Mouse (Mus musculus) ovary, postnatal 36 days (tissue): Measurements from ENCODE around the gene Sfxn3.
"Not testable (repeated sequence)": the region's sequence is repeated elsewhere in the genome, so short reads cannot be mapped to it uniquely, and the experiment has no call there.

Source experiments
- DNase-seq: peaks from one replicate; pipeline ENCODE4 v3.0.0; 2022; ENCODE audit warnings: low spot score, mixed read lengths

The Sfxn3 gene

DNA sequence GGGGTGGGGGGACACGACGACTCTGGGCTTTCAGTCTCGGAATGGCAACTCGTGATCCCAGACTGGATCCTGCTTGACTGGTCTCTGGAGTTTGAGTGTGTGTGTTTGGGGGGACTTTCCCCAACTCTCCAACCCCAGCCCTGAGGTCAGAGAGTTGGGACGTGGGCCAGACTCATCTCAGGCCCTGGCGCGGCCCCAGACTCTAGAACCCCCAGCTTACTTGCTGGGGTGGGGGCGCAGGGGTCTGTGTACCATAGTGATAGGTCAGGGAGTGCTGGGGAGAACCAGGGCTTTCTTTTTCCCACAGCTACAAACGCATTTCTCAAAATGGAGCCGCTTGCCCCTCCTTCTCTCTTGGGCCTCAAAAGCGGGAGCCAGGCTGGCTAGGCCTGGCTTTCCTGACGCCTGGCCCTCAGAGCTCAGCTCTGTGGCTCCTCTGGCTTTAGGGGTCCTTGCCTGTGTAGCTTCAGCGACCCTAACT lies 28.9 kb upstream of the Sfxn3 start:
- DNase-seq = no peak

DNA sequence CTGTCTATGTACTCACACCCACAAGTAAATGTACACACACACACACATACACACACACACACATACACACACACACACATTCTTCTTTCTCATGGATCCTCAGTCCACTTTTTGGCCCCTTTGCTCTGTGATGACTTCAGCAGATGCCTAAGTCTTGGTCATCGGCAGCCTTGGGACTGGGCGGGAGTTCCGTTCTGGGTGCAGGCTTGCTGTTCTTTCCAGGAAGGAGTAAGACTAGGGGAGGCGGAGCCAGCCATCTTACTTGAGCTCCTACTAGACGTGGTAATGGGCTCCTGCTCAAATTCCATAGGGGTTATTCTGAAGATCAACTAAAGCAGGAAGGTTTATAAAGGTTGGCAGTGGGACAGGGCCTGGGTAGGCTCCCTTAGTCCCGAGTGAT lies 27.0 kb upstream of the Sfxn3 start:
- no peak for DNase-seq

DNA sequence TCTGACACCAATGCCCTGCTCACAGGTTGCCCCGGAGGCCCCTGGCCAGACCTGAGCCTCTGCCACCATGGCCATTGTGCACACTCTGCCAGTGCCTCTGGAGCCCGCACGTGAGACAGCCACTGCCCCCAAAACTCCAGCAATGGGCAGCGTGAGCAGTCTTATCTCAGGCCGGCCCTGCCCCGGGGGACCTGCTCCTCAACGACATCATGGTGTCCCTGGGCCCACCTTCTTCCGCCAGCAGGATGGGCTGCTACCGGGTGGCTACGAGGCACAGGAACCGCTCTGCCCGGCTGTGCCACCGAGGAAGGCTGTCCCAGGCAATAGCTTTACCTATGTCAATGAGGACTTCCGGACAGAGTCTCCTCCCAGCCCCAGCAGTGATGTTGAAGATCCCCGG lies 25.9 kb upstream of the Sfxn3 start:
- no peak for DNase-seq

DNA sequence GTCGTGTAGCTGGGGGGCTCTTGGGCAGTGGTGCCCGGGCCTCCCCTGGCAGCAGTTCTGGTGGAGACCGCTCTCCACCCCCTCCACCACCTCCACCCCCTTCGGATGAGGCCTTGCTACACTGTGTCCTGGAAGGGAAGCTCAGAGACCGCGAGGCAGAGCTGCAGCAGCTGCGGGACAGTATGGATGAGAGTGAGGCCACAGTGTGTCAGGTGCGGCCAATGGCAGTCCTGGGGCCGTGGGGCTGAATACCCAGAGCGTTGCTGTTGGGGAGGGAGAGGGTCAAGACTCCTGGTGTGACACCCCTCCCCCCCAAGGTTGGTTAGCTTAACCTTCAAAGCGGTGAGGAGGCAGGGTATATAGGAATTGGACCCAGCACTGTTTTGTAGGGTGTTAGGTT lies 23.3 kb upstream of the Sfxn3 start:
- DNase-seq = no peak

DNA sequence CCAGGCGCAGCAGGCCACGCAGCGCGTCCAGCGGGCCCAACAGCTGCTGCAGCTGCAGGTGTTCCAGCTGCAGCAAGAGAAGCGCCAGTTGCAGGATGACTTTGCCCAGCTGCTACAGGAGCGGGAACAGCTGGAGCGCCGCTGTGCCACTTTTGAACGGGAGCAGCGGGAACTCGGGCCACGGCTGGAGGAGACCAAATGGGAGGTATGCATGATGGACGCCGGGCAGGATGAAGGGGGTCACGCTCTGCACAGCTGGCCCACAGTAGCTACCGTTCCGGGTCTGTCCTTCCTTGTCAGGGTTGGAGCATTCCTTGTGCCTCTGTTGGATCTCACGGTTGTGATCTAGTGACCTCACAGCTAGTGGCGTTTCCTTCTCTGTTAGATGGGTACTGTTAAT lies 22.5 kb upstream of the Sfxn3 start:
- no peak for DNase-seq

DNA sequence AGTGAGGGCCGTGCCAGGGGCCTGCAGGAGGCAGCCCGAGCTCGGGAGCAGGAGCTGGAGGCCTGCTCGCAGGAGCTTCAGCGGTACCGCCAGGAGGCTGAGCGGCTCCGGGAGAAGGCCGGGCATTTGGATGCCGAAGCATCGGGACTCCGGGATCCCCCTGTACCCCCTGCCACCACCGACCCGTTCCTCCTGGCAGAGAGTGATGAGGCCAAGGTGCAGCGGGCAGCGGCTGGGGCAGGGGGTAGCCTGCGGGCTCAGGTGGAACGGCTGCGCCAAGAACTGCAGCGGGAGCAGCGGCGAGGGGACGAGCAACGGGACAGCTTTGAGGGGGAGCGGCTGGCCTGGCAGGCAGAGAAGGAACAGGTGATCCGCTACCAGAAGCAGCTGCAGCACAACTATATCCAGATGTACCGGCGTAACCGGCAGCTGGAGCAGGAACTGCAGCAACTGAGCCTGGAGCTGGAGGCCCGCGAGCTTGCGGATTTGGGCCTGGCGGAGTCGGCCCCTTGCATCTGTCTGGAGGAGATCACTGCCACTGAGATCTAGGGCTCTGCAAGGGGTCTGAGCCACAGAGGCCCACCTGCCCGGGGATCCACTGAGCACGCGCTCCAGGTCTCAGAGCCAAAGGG lies 21.2 kb upstream of the Sfxn3 start:
- DNase-seq = no peak

DNA sequence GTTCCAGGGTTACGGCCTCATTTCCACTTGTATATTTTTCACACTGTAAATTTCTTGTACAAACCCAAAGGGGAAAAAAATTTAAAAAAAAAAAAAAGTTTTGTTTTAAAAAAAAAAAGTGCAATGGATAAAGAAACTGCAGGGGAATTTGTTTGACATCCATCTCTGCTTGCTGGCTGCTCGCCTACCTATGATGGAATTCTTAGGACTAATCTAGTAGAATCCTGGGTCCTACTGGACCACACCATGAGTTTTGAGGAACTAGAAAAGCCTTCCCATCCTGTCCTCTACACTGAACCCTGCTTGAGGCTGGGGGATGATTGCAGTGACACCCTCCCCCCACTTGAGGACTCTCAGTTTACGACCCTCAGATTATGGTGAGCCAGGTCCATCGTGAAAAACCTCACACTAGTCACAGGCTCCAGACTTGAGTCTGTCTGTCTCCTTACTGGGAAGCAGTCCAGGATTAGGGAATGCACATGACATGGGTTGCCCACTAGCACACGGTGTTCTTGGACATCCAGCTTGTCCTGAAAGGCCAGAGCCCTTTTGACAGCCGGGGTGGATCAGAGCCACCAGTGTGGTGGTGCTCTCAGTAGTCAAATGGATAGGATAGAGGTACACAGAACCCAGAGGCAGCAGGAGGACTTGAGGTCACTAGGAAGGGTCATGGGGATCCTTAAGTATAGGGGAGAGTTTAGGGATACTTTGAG lies 20.2 kb upstream of the Sfxn3 start:
- no peak for DNase-seq

DNA sequence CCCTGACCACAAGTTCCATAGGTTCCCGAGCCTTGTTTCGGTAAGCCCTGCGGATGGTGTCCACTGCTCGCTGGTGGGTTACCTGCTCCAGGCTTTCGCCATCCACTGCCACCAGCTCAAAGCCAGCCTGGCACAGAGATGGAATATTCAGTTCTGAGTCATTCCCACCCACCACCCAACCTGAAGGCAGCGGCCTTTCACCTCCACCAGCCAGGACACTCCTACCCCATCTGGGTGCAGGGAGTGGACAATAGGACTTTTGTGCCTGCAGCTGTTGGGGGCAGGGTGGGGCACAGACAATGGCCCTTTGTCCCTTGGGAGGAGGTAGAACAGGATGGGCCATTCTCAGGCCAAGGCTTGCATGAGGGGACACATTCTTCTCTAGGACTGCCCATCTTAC lies 19.5 kb upstream of the Sfxn3 start:
- peak; percentile 19 for DNase-seq

DNA sequence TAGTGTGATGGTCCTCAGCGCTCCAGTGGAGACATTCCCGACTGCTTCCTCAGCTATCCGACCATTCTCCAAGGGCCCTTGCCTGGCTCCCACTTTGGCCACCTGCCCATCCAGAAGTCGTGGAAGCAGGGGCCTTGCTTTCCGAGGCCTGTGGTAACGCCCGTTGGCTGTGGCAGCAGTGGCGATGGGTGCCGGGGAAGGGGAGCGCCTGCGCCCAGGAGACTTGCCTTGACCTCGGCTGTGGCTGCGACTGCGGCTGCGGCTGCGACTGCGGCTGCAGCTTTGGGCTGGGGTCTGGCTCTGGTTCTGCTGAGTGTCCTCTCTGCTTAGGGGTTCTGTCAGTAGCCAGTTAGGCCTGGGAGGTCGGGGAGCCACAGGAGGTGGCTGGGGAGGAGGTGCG lies 18.6 kb upstream of the Sfxn3 start:
- DNase-seq = peak; percentile 42

DNA sequence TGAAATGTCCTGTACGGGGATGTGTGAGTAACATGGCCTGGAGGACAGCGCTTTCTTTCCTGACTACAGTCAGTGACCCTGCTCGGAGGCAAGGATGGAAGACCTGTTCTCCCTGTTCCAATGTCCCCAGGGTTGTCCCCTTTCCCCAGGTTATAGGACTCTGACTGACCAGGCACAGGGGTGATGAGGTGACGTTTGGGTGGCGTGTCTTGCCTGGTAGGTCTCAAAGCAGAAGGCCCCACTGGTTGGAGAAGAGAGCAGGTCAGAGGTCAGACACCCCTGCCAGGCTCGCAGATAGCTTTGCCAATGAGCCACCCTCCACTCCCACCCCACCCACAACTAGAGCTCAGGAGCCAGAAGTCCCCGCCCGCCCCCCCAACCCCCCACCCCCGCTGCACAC lies 17.7 kb upstream of the Sfxn3 start:
- no peak for DNase-seq

DNA sequence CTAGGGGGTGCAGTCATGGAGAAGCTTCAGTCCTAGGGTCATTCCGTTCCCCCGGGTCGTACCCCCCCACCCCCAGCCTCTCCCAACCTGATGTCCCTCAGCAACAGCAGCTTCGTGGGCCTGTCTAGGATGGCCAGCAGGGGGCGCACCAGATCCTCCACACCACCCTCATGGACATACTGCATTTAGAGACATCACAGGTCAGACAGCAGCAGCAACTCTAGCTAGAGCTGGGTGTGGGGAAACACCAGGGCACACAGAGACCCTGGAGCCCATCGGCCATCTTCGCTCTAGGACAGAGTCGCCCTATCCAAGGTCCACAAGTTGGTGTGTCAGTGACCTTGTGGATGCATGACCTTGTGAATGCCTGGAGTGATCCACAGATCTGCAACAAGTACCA lies 17.2 kb upstream of the Sfxn3 start:
- peak; percentile 64 for DNase-seq

DNA sequence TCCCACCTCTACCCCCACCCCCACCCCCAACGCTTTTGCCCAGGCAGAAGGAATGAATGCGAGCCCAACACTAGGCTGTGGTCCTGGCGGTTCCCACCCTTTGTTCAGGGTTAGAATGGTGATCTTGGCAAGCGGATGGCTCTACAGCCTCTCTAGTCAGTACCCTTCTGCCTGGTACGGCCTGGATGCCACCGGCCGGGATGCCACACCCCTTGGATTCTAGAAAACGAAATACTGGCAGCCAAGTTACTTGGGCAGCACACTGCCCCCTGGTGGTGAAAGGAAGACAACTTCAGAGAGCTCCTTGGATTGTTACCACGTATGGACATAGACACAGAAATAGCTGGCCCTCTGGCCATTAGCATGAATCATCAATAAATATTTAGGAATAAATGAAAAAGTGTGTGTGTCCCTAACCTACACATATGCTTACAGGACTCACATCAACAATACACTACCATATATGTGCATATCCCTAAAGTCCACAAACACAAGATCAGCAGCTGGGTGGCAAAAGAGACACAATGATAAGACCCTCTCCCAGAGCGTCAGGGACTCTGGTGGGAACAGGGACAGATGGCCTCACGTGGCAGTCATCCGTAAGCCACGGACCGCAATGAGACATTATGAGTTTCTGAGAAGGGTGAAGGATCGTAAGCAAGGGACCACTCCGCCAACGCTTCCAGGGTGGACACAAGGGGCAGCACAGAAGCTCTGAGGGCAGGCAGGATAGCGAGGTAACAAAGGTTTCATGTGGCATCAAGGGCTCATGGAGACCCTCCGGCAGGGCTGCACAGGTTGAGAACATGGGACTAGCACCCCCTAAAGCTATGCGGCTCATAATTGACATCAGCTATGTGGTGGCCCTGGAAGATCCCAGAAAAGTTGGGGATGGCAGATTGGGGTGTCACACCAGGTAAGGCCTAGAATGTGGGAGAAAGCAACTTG lies 16.3 kb upstream of the Sfxn3 start:
- peak; percentile 69 for DNase-seq

DNA sequence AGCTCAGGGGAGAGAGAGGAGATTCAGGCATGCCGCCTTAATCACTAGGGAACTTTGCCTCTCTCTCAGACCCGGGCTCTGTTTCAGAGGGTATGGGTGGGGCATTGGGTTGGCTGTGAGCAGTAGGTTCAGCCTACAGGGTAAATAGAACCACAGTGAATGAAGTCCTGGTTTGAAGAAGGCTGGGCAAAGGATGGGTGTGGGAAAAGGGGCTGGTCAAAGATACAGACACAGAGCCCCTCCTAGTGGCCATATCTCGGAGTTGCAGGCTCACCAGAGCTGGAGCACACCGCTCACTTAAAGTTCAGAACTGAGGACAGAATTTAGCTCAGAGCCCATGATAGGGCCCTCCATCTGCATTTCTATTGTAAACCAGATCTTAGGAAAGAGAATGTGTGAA lies 15.5 kb upstream of the Sfxn3 start:
- DNase-seq = peak; percentile 78

DNA sequence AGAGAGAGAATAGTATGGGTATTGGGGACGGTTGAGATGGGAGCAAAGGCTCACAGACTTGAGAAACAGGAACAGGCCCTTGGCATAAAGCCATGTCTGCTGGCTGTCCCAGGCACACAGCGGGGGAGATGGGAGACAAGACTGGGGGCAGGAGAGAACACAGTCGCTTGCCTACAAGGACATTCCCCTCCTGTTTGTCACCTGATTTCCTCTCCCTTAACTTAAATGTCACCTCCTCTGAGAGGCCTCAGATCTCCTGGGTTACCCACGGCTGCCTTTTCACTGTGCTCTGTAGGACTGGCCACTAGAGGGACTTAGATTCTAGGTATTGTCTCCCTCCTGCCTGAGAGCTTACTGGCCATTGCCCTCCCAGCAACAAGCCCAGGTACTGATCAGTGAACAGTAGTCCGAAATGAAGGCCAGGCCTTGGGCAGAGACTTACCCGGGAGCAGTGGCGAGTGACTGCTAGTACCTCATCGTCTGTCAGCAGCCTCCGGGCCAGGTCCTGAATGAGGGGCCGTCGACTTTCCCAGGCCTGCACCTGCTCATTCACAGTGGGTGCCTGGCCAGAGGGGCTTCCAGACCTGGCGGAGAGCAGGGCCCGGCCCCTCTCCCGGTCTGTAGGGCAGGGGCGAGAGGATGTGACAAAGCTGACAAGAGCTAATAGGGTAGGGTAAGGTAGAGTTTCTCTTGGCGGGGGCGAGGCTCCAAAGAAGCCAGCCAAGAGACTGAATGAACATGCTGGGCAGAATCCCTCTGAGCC lies 14.6 kb upstream of the Sfxn3 start:
- no peak for DNase-seq

DNA sequence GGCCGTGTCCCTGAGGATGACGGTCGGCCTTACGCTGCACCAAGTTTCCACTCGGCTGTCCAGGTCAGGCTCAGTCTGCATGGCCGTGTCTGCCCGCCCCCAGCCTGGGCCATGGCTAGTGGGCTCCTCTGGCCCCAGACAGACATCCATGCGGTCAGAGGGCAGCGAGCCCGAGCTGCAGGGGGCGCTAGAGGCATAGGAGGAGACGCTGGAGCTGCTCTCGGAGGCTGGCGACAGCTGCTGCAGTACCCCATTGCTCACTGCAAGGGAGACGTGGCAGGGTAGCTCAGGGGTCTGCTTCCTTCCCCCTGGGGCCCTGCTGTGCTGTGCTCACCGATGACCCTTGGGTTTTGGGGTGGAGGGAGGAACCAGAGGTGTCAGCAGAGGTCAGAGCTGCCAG lies 10.4 kb upstream of the Sfxn3 start:
- DNase-seq = peak; percentile 62

DNA sequence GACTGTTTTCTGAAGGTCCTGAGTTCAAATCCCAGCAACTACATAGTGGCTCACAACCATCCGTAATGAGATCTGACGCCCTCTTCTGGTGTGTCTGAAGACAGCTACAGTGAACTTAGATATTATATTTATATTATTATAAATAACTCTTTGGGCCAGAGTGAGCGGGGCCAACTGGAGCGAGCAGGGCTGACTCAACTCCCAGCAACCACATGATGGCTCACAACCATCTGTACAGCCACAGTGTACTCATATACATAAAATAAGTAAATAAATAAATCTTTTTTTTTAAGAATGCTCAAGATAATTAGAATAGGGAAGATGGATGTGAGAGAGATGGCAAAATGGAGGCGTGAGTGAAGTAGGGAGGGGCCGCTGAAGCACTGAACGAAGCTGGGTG lies 9.1 kb upstream of the Sfxn3 start:
- not testable (repeated sequence) for DNase-seq

DNA sequence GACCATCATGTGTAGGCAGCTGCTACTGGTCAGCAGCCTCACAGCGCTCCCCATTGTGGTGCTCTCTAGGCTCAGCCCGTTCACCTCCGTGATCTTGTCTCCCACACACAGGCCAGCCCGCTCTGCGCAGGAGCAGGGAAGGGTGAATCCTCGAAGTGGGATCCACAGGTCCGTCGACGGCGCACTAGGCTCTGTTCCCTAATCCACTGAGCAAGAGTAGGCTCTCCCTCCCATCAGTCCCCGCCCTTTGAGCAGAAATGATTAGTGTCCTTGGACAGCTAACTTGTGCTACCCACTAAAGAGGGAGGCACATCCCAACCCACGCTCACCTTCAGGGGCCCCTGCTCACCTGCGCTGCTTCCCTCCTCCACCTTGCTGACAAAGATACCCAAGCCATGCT lies 7.1 kb upstream of the Sfxn3 start:
- DNase-seq = no peak

DNA sequence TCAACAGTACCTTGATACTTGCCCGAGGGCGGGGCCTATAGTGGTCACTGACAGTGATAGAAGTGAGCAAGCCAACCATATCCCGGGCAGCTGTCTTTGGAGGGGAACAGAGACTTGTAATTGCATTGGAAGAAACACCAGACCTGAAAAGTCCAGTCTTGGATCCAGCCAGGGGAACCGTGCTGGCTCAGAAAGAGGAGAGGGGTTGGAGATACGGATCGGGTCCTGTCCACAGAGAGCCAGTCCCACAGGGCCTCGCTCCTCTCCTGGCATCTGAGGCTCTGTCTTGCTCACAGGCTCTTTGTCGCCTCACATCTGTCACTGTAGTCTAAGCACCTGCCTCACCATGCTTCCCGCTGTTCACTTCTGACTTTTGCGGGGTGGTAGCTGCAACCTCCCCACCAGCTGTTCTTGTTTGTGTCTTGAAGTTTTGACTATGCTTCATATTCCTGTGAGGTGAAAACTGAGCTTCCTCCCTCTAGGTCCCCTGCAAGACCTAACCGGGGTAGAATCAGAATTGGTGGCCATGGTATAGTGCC lies 2.8 kb upstream of the Sfxn3 start:
- DNase-seq = no peak

DNA sequence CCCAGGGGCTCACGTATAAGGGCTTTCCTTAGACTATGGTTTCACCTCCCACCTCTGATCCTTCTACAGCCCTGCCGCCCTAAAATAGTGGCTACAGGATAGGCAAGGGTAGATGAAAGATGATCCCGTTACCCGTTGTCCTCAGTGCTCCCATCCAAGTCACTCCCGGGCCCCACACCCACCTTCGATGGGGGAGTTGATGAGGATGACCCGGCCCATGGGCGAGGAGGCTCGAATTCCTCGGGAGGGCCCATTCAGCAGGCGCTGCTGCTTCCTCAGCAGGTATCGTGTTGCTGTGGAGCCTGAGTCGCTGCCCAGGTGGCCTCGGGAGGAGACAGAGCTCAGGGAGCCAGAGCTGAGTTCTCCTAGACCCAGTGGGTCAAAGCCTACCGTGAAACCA lies 2.1 kb upstream of the Sfxn3 start:
- DNase-seq = no peak

DNA sequence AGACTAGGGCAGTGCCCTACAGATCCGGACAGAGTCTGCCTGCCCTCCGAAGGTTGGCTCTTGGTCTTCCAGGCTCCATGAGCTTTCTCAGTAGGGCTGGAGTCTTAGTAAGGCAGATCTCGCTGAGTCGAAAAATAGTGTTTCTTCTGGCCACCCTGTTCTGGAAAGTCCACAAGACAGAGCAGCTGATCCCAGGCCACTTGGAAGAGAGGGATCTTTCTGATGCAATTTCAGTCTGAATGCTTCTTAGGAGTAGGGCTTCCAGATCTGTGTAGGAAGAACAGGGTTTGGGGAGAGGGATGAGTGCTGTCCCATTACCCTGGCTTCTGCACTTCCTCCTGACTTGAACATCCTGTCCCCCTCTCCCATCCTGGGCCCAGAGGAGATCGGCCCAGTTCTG lies 1.7 kb upstream of the Sfxn3 start, which contains the start of gene Pdzd7:
Pdzd7 (minus strand) TSS at position 67 of the 400 bp plus-strand sequence.
- no peak for DNase-seq

DNA sequence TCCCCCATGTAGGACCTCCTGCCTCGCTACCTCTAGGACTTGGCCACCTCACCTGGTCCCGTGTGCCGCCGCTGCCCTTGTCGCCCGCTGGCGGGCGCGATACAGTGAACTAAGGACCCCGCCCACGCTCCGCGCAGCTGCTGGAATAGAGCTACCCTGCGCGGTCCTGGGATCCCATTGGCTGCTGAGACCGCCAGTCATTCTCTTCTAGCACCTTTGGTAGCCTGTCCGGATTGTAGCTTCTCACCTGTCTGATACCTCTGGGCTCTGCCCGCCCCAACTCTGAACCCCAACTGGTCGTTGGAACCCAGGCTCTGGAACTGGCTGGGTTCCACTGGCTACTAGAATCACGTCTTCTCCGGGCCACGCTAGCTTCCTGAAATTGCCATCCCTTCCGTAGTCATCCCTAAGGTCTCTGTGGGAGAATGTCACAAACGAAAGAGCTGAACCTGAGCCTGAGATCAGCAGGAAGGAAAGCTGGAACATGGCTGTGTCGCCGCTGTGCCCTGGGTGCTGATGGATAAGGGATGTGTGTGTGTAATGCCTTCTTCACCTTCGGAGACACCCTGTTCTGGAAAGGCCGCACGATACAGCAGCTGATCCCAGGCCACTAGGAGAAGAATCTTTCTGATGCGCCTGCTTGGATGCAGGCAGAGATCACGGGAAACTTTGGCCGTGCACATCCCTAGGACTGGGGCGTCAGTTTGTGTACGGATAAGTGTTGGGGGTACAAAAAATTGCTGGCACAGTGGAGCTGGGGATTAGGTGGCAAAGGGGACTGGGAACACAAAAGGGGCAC lies 581 bp upstream of the Sfxn3 start:
- peak; percentile 85 for DNase-seq
